Mouse (Mus musculus): ENCODE measurements around the gene Terf2ip.

GRCm38 (mm10) chr8:111975706-111976105 is 35.5 kb upstream of the Terf2ip start:
- TF ChIP-seq FLI1 (IDR thresholded peaks at IDR 0.05; ENCODE audit: low read length) (no peak), GATA1 (IDR thresholded peaks at IDR 0.05; ENCODE audit: borderline replicate concordance, low read length) (no peak)

All from megakaryocyte, embryonic 14.5 days (primary cell).